Mouse (Mus musculus): Measurements from ENCODE around the gene Sars2. TPM values are rescaled to one million over a fixed set of nuclear protein-coding genes. Genes with fewer than 3 reads are reported as not detected.

Gene Sars2
- polyA plus RNA-seq, 1 experiment: 19.0 TPM

DNA sequence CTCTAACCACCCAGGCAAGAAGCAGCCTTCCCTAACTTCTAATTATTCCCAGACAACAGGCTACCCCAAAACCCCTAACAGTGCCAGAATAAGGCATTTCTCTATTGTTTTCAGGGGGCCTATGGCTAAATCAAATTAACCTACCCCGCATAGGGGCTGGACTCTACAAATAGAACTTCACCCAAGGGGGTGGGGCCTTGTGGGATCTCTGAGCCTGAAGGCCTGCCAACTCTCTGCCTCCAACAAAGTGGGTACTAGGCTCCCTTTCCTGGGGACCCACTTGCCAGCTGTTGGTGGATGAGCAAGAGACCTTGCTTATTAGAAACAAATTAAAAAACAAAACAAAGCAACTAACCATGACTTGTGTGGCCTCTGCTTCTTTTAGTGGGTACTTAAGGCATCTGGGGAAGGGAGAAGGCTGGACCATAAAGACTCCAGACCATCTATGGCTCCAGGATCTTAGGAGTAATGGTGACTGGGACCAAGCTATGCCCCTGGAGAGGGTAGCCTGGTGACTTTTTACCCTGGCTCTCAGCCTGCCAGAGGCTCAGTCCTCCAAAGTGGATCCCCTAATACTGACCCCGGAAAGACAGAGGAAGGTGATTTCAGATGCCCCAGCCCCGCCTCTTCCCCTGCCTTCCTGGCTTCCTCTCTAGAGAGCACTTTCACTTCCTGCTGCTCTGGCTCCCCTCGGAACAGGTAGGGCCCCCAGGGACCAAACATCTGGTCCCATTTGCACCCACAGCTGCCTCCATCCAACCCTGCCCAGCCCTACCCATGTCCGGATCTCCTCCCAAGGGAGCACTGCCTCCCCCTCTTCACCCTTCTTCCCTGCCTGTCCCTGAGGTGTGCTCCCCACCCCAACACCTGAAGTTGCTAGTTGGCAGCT, 46.8 kb downstream of the Sars2 start, which contains the start of gene Rinl:
Gene Rinl, plus strand, starts transcription at position 663 of the 889 bp plus-strand sequence.
- Histone ChIP-seq H3K4me1 (ENCODE audit: control insufficient read depth, insufficient read depth, insufficient read length, low read length) (peaks cover 5% of the 10 kb centered on the region), H3K4me3 (ENCODE audit: low read depth, low read length) (peak within 1 kb of the TSS; percentile 51), H3K27me3 (ENCODE audit: control insufficient read depth, insufficient read depth, low read length) (no peaks in the 10 kb centered on the region), H3K27ac (ENCODE audit: insufficient read depth, low read depth, low read length) (peak within 1 kb of the TSS; percentile 56), H3K36me3 (ENCODE audit: control insufficient read depth, insufficient read depth, low read length) (peaks cover 7% of the 10 kb centered on the region; the same call in 1 of the 2 replicates)
- 49% methylated on average over 5 of the region's 5 CpGs for WGBS
- TF ChIP-seq CTCF (IDR thresholded peaks at IDR 0.05; ENCODE audit: extremely low read depth, insufficient read length, insufficient replicate concordance, low read depth, low read length) (no peak), POLR2A (IDR thresholded peaks at IDR 0.05; ENCODE audit: low read depth, low read length) (no peak)

DNA sequence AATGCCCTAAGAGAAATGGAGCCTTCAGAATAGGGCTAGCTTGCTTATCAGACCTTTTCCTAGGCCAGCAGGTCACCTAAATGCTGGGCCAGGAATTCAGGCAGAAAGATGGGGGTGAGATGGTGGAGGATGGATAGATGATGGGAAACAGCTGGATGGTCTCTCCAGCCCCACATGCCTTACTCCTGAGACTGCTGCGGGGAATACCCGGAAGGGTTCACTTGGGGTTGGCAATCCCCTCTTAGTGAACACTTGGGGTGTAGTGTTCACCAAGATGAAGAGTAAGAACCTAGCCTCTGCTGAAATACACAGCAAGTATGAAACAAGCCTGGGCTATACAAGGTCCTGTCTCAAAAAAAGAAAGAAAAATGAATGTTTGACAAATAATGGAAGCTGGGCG, 47.4 kb downstream of the Sars2 start:
- TF ChIP-seq POLR2A (IDR thresholded peaks at IDR 0.05; ENCODE audit: low read depth, low read length) (no peak), CTCF (IDR thresholded peaks at IDR 0.05; ENCODE audit: extremely low read depth, insufficient read length, insufficient replicate concordance, low read depth, low read length) (no peak)
- Histone ChIP-seq H3K27ac (ENCODE audit: insufficient read depth, low read depth, low read length) (peak overlapping the region; percentile 56; the same call in 1 of the 2 replicates), H3K36me3 (ENCODE audit: control insufficient read depth, insufficient read depth, low read length) (peaks cover 4% of the 10 kb centered on the region; the same call in 1 of the 2 replicates), H3K4me1 (ENCODE audit: control insufficient read depth, insufficient read depth, insufficient read length, low read length) (peaks cover 5% of the 10 kb centered on the region), H3K27me3 (ENCODE audit: control insufficient read depth, insufficient read depth, low read length) (no peaks in the 10 kb centered on the region), H3K4me3 (ENCODE audit: low read depth, low read length) (peak overlapping the region; percentile 51; the same call in 1 of the 2 replicates)
- WGBS: 80% methylated on average over 3 of the region's 3 CpGs

DNA sequence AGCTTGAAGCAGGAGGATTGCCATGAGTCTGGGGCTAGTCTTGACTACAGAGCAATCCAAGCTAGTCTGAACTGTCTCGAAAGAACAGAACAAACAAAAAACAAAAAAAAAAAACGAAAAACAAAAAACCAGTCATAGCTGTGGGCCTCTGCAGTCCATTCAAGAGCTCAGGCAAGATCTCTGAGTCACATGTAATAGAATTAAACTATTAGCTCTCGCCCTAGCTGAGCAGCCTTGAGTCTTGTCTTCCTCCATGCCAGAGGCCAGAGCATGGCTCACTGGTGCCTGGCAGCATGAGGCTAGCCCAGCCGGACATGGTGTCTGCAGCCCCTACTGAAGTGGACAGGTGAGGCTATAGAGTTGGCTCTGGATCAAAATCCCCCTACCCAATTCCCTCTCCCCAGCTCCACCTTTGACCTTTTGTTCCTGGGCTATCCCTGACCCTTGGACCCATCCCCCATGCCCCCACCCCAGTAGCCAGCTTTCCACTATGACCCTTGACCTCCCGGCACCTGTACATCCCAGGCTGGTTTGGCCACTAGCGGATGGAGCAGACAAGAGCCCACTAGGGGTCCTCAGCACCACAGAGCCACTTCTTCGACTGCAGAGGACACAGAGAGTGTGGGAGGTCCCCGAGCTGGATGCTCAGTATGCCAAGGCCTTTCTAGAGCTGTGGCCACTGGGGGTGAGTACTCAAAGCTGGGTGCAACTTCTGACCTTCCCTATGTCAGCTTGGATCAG, 48.4 kb downstream of the Sars2 start:
- TF ChIP-seq POLR2A (IDR thresholded peaks at IDR 0.05; ENCODE audit: low read depth, low read length) (no peak), CTCF (IDR thresholded peaks at IDR 0.05; ENCODE audit: extremely low read depth, insufficient read length, insufficient replicate concordance, low read depth, low read length) (no peak)
- Histone ChIP-seq H3K4me3 (ENCODE audit: low read depth, low read length) (peak overlapping the region; percentile 20; the same call in 1 of the 2 replicates), H3K27me3 (ENCODE audit: control insufficient read depth, insufficient read depth, low read length) (no peaks in the 10 kb centered on the region), H3K27ac (ENCODE audit: insufficient read depth, low read depth, low read length) (no peak overlapping the region), H3K4me1 (ENCODE audit: control insufficient read depth, insufficient read depth, insufficient read length, low read length) (peaks cover 5% of the 10 kb centered on the region), H3K36me3 (ENCODE audit: control insufficient read depth, insufficient read depth, low read length) (peaks cover 4% of the 10 kb centered on the region; the same call in 1 of the 2 replicates)
- WGBS: 57% methylated on average over 8 of the region's 8 CpGs

DNA sequence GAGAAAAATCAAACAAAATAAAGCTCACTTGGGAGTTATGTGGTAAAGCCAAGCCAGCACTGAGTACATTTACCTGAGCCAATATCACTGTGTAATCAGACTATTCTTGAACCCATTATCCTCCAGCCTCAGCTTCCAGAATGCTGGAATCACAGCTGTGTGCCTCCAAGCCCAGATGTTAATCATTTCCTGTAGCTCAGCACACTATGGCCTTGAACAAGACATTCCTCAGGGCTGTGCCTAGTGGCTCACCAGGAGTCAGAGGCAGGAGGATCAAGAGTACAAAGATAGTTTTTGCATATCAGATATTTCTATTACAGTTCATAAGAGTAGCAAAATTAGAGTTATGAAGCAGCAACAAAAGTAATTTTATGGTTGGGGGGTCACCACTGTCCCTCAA, 49.9 kb downstream of the Sars2 start:
- Histone ChIP-seq H3K4me1 (ENCODE audit: control insufficient read depth, insufficient read depth, insufficient read length, low read length) (peaks cover 10% of the 10 kb centered on the region), H3K27ac (ENCODE audit: insufficient read depth, low read depth, low read length) (peak overlapping the region; percentile 27), H3K27me3 (ENCODE audit: control insufficient read depth, insufficient read depth, low read length) (no peaks in the 10 kb centered on the region), H3K4me3 (ENCODE audit: low read depth, low read length) (no peak overlapping the region), H3K36me3 (ENCODE audit: control insufficient read depth, insufficient read depth, low read length) (no peaks in the 10 kb centered on the region)
- TF ChIP-seq POLR2A (IDR thresholded peaks at IDR 0.05; ENCODE audit: low read depth, low read length) (no peak), CTCF (IDR thresholded peaks at IDR 0.05; ENCODE audit: extremely low read depth, insufficient read length, insufficient replicate concordance, low read depth, low read length) (no peak)

DNA sequence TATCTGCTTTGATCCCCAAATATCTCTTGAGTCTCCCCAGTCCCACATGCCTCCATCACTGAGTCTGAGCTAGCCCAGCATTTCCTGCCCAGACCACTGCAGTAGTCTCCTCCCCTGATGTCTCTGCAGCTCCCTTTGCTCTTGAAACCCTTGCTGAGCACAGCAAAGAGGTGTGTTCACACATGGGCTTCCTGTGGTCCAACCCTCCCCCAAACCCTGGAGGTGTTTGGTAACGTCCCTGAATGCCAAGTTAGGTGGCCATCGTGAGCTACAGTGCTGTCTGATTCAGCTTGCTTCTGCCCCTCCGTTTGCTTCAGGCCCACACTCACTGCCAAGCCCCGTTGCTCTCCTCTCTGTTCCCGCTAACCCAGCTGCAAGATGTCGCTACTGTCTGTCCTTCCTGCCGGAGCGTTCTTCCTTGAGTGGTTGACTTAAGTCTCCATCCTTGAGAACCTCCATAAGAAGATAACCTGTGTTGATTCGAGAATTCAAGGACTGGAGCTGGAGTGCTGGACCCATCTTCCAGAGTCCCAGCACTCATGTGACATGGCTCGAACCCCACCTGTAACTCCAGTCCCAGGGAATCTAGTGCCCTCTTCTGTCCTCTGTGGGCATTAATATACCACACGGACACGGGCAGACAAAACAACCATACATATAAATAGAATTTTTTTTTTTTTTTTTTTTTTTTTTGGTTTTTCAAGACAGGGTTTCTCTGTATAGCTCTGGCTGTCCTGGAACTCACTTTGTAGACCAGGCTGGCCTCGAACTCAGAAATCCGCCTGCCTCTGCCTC, 50.8 kb downstream of the Sars2 start:
- no peaks in the 10 kb centered on the region for H3K27me3 ChIP-seq (ENCODE audit: control insufficient read depth, insufficient read depth, low read length)
- peaks cover 10% of the 10 kb centered on the region for H3K4me1 ChIP-seq (ENCODE audit: control insufficient read depth, insufficient read depth, insufficient read length, low read length)
- peak overlapping the region; percentile 52 for H3K27ac ChIP-seq (ENCODE audit: insufficient read depth, low read depth, low read length)
- H3K4me3 ChIP-seq (ENCODE audit: low read depth, low read length): no peak overlapping the region; the same call in 1 of the 2 replicates
- 72% methylated on average over 14 of the region's 14 CpGs for WGBS
- no peaks in the 10 kb centered on the region; the same call in 1 of the 2 replicates for H3K36me3 ChIP-seq (ENCODE audit: control insufficient read depth, insufficient read depth, low read length)
- TF ChIP-seq CTCF (IDR thresholded peaks at IDR 0.05; ENCODE audit: extremely low read depth, insufficient read length, insufficient replicate concordance, low read depth, low read length): no peak
- no peak for TF ChIP-seq POLR2A (IDR thresholded peaks at IDR 0.05; ENCODE audit: low read depth, low read length)

DNA sequence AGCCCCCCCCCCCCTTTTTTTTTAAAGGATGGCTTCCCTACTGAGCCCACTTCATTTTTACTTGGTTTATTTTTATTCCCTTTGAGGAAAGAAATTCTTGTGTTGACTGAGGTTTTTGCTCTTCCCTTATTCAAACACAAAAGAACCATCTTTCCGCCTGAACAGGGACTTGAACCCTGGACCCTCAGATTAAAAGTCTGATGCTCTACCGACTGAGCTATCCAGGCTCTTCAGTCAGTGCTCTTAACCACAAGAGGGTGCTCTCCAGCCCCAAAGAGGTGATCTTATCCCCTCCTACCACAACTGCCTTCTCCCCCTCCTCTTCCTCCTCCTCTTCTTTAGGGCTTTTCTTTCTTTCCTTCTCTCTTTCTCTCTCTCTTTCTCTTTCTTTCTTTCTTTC, 52.0 kb downstream of the Sars2 start:
- Histone ChIP-seq H3K4me3 (ENCODE audit: low read depth, low read length) (no peak overlapping the region), H3K27me3 (ENCODE audit: control insufficient read depth, insufficient read depth, low read length) (no peaks in the 10 kb centered on the region), H3K36me3 (ENCODE audit: control insufficient read depth, insufficient read depth, low read length) (no peaks in the 10 kb centered on the region; the same call in 1 of the 2 replicates), H3K4me1 (ENCODE audit: control insufficient read depth, insufficient read depth, insufficient read length, low read length) (peaks cover 10% of the 10 kb centered on the region), H3K27ac (ENCODE audit: insufficient read depth, low read depth, low read length) (no peak overlapping the region)
- TF ChIP-seq POLR2A (IDR thresholded peaks at IDR 0.05; ENCODE audit: low read depth, low read length) (no peak), CTCF (IDR thresholded peaks at IDR 0.05; ENCODE audit: extremely low read depth, insufficient read length, insufficient replicate concordance, low read depth, low read length) (no peak)
- WGBS: 29% methylated on average over 2 of the region's 2 CpGs

Measured in small intestine, adult 2 months (tissue).